Mouse (Mus musculus) lung, postnatal 0 days (tissue): ENCODE measurements around the gene Bet1l.

Experiments used
- CTCF ChIP-seq: IDR thresholded peaks from 2 replicates; pipeline ENCODE4 v1.5.1; 2016; ENCODE audit warnings: antibody characterized with exemption, mild to moderate bottlenecking
- EP300 ChIP-seq: IDR thresholded peaks from 2 replicates; pipeline ENCODE4 v1.6.1; 2016; ENCODE audit warnings: antibody characterized with exemption, mild to moderate bottlenecking, control low read depth

DNA sequence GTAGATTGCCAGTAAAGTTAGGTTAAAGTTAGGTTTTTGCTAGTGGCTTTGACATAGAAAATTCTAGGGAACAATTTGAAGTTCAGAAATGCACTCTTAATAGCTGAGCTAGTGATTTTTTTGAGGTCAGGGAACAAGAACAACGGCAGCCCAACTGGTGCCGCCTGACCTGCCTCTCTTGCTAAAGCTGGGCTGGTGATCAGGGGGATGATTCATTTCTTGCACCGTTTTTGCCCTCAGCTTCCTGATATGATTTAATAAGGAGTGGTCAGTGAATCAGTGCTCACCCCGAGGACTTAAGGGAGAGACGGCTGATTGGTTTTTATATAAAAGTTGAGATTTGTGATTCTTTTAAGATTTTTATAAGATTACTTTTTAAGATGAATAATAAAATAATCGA, 25.9 kb downstream of the Bet1l start:
- TF ChIP-seq CTCF: no peak
- no peak for TF ChIP-seq EP300
